Mouse (Mus musculus): ENCODE measurements at regions not wholly inside any gene's neighbourhood (a gene's known extent, or its start where the extent isn't known, plus 50 kb on each side); places are given as distances from the start of the nearest gene placed in this dataset.

GRCm38 (mm10) chr3:147098611-147099010 lies 246.4 kb downstream of the Ttll7 start:
- H3K4me2 ChIP-seq (replicated peaks), result peak overlapping the region; percentile 39
- no peak overlapping the region for H3K9ac ChIP-seq (replicated peaks)
- H3K27me3 ChIP-seq, result peaks cover 25% of the 10 kb centered on the region
- peaks cover 38% of the 10 kb centered on the region for H3K4me1 ChIP-seq
- H3K27ac ChIP-seq (replicated peaks), result no peak overlapping the region
- 34% methylated on average over 6 of the region's 6 CpGs for WGBS
- no peak for ATAC-seq (ENCODE audit: low FRiP score, low read depth)
- H3K36me3 ChIP-seq, result no peaks in the 10 kb centered on the region
- H3K4me3 ChIP-seq, result no peak overlapping the region
- no peaks in the 10 kb centered on the region for H3K9me3 ChIP-seq

- Histone ChIP-seq H3K36me3 (no peaks in the 10 kb centered on the region), H3K27ac (replicated peaks) (no peak overlapping the region), H3K27me3 (peaks cover 23% of the 10 kb centered on the region), H3K4me2 (replicated peaks) (peak overlapping the region; percentile 24; the same call in 1 of the 2 replicates), H3K4me1 (peaks cover 39% of the 10 kb centered on the region), H3K9me3 (no peaks in the 10 kb centered on the region), H3K4me3 (no peak overlapping the region), H3K9ac (replicated peaks) (no peak overlapping the region)
- 0 out of 2 replicates have a peak, but pooled peaks have one; percentile 31 for ATAC-seq (ENCODE audit: low FRiP score, low read depth)
- 23% methylated on average over 12 of the region's 12 CpGs for WGBS
Measured at GRCm38 (mm10) chr3:147099143-147099713, 247.1 kb downstream of the Ttll7 start.

- peaks cover 19% of the 10 kb centered on the region for H3K27me3 ChIP-seq
- H3K36me3 ChIP-seq, result no peaks in the 10 kb centered on the region
- no peak overlapping the region for H3K9ac ChIP-seq (replicated peaks)
- 48% methylated on average over 7 of the region's 7 CpGs for WGBS
- ATAC-seq (ENCODE audit: low FRiP score, low read depth), result no peak
- peaks cover 39% of the 10 kb centered on the region for H3K4me1 ChIP-seq
- H3K9me3 ChIP-seq, result no peaks in the 10 kb centered on the region
- peak overlapping the region; percentile 25; the same call in 1 of the 2 replicates for H3K27ac ChIP-seq (replicated peaks)
- no peak overlapping the region for H3K4me3 ChIP-seq
- no peak overlapping the region for H3K4me2 ChIP-seq (replicated peaks)
Measured at GRCm38 (mm10) chr3:147101053-147101764, 249.0 kb downstream of the Ttll7 start.

GRCm38 (mm10) chr3:147101765-147102113 lies 249.6 kb downstream of the Ttll7 start:
- no peak overlapping the region for H3K4me3 ChIP-seq
- 0 out of 2 replicates have a peak overlapping the region, but pooled peaks have one; percentile 25 for H3K27ac ChIP-seq (replicated peaks)
- WGBS, result 49% methylated on average over 3 of the region's 3 CpGs
- H3K9me3 ChIP-seq, result no peaks in the 10 kb centered on the region
- peaks cover 39% of the 10 kb centered on the region for H3K4me1 ChIP-seq
- H3K9ac ChIP-seq (replicated peaks), result no peak overlapping the region
- no peaks in the 10 kb centered on the region for H3K36me3 ChIP-seq
- H3K4me2 ChIP-seq (replicated peaks), result no peak overlapping the region
- no peak for ATAC-seq (ENCODE audit: low FRiP score, low read depth)
- H3K27me3 ChIP-seq, result peaks cover 17% of the 10 kb centered on the region

GRCm38 (mm10) chr3:147103428-147103827 lies 251.3 kb downstream of the Ttll7 start:
- H3K27me3 ChIP-seq, result peaks cover 15% of the 10 kb centered on the region
- H3K9me3 ChIP-seq, result no peaks in the 10 kb centered on the region
- 22% methylated on average over 7 of the region's 7 CpGs for WGBS
- 0 out of 2 replicates have a peak overlapping the region, but pooled peaks have one; percentile 30 for H3K27ac ChIP-seq (replicated peaks)
- H3K4me1 ChIP-seq, result peaks cover 35% of the 10 kb centered on the region
- peak overlapping the region; percentile 32 for H3K4me2 ChIP-seq (replicated peaks)
- H3K36me3 ChIP-seq, result no peaks in the 10 kb centered on the region
- ATAC-seq (ENCODE audit: low FRiP score, low read depth), result no peak
- no peak overlapping the region for H3K9ac ChIP-seq (replicated peaks)
- H3K4me3 ChIP-seq, result no peak overlapping the region

- Histone ChIP-seq H3K4me1 (no peaks in the 10 kb centered on the region), H3K4me3 (no peak overlapping the region), H3K27me3 (no peaks in the 10 kb centered on the region), H3K9me3 (no peaks in the 10 kb centered on the region), H3K27ac (replicated peaks) (no peak overlapping the region), H3K4me2 (replicated peaks) (no peak overlapping the region), H3K9ac (replicated peaks) (no peak overlapping the region), H3K36me3 (no peaks in the 10 kb centered on the region)
- 96% methylated on average over 4 of the region's 4 CpGs for WGBS
- no peak for ATAC-seq (ENCODE audit: low FRiP score, low read depth)
Measured at GRCm38 (mm10) chr3:147117609-147118008, 265.4 kb downstream of the Ttll7 start.

- no peak overlapping the region for H3K27ac ChIP-seq (replicated peaks)
- H3K36me3 ChIP-seq, result no peaks in the 10 kb centered on the region
- H3K4me2 ChIP-seq (replicated peaks), result no peak overlapping the region
- H3K4me1 ChIP-seq, result no peaks in the 10 kb centered on the region
- H3K27me3 ChIP-seq, result no peaks in the 10 kb centered on the region
- H3K4me3 ChIP-seq, result no peak overlapping the region
- no peaks in the 10 kb centered on the region for H3K9me3 ChIP-seq
- no peak overlapping the region for H3K9ac ChIP-seq (replicated peaks)
- 79% methylated on average over 5 of the region's 5 CpGs for WGBS
- no peak for ATAC-seq (ENCODE audit: low FRiP score, low read depth)
Measured at GRCm38 (mm10) chr3:147118092-147118491, 265.9 kb downstream of the Ttll7 start.

- 95% methylated on average over 6 of the region's 6 CpGs for WGBS
- Histone ChIP-seq H3K27ac (replicated peaks) (no peak overlapping the region), H3K9me3 (no peaks in the 10 kb centered on the region)
Measured at GRCm38 (mm10) chr3:147118622-147119021, 266.5 kb downstream of the Ttll7 start.

GRCm38 (mm10) chr3:147121826-147122225 lies 269.7 kb downstream of the Ttll7 start:
- no peaks in the 10 kb centered on the region for H3K9me3 ChIP-seq
- H3K27me3 ChIP-seq, result no peaks in the 10 kb centered on the region
- H3K4me2 ChIP-seq (replicated peaks), result no peak overlapping the region
- no peak overlapping the region for H3K4me3 ChIP-seq
- no peak overlapping the region for H3K27ac ChIP-seq (replicated peaks)
- H3K36me3 ChIP-seq, result no peaks in the 10 kb centered on the region
- ATAC-seq (ENCODE audit: low FRiP score, low read depth), result no peak
- H3K4me1 ChIP-seq, result no peaks in the 10 kb centered on the region
- H3K9ac ChIP-seq (replicated peaks), result no peak overlapping the region
- WGBS, result 89% methylated on average over 6 of the region's 6 CpGs

More at GRCm38 (mm10) chr3:147118622-147119021, 266.5 kb downstream of the Ttll7 start:
- no peaks in the 10 kb centered on the region for H3K27me3 ChIP-seq
- no peaks in the 10 kb centered on the region for H3K4me1 ChIP-seq
- no peak for ATAC-seq (ENCODE audit: low FRiP score, low read depth)
- no peaks in the 10 kb centered on the region for H3K36me3 ChIP-seq
- H3K4me2 ChIP-seq (replicated peaks), result no peak overlapping the region
- no peak overlapping the region for H3K4me3 ChIP-seq
- H3K9ac ChIP-seq (replicated peaks), result no peak overlapping the region

GRCm38 (mm10) chr3:147127740-147128139 lies 275.6 kb downstream of the Ttll7 start:
- no peaks in the 10 kb centered on the region for H3K27me3 ChIP-seq
- H3K9me3 ChIP-seq, result no peaks in the 10 kb centered on the region
- no peak overlapping the region for H3K4me3 ChIP-seq
- peaks cover 8% of the 10 kb centered on the region; the same call in 1 of the 2 replicates for H3K4me1 ChIP-seq
- H3K36me3 ChIP-seq, result no peaks in the 10 kb centered on the region
- H3K27ac ChIP-seq (replicated peaks), result no peak overlapping the region
- no peak overlapping the region for H3K9ac ChIP-seq (replicated peaks)
- ATAC-seq (ENCODE audit: low FRiP score, low read depth), result no peak
- 72% methylated on average over 6 of the region's 6 CpGs for WGBS
- H3K4me2 ChIP-seq (replicated peaks), result no peak overlapping the region

GRCm38 (mm10) chr3:147132830-147133229 lies 280.7 kb downstream of the Ttll7 start:
- no peaks in the 10 kb centered on the region for H3K9me3 ChIP-seq
- ATAC-seq (ENCODE audit: low FRiP score, low read depth), result 0 out of 2 replicates have a peak, but pooled peaks have one; percentile 54
- H3K27ac ChIP-seq (replicated peaks), result no peak overlapping the region
- H3K36me3 ChIP-seq, result no peaks in the 10 kb centered on the region
- no peak overlapping the region for H3K4me3 ChIP-seq
- no peak overlapping the region for H3K9ac ChIP-seq (replicated peaks)
- H3K27me3 ChIP-seq, result no peaks in the 10 kb centered on the region
- 52% methylated on average over 13 of the region's 13 CpGs for WGBS
- no peak overlapping the region for H3K4me2 ChIP-seq (replicated peaks)
- H3K4me1 ChIP-seq, result peaks cover 12% of the 10 kb centered on the region; the same call in 1 of the 2 replicates

- H3K27me3 ChIP-seq, result no peaks in the 10 kb centered on the region
- no peak overlapping the region for H3K9ac ChIP-seq (replicated peaks)
- no peak overlapping the region; the same call in 1 of the 2 replicates for H3K4me2 ChIP-seq (replicated peaks)
- H3K4me1 ChIP-seq, result 0 out of 2 replicates have a peak, but pooled peaks cover 11% of the 10 kb centered on the region
- WGBS, result 84% methylated on average over 13 of the region's 13 CpGs
- H3K36me3 ChIP-seq, result no peaks in the 10 kb centered on the region
- ATAC-seq (ENCODE audit: low FRiP score, low read depth), result peak; percentile 58; the same call in 1 of the 2 replicates
- H3K4me3 ChIP-seq, result no peak overlapping the region
- H3K27ac ChIP-seq (replicated peaks), result 0 out of 2 replicates have a peak overlapping the region, but pooled peaks have one; percentile 10
- H3K9me3 ChIP-seq, result no peaks in the 10 kb centered on the region
Measured at GRCm38 (mm10) chr3:147133408-147133807, 281.2 kb downstream of the Ttll7 start.

All from midbrain, embryonic 12.5 days (tissue).